13 mouse cellular contexts compared by ENCODE assay signal in the genomic region with DNA sequence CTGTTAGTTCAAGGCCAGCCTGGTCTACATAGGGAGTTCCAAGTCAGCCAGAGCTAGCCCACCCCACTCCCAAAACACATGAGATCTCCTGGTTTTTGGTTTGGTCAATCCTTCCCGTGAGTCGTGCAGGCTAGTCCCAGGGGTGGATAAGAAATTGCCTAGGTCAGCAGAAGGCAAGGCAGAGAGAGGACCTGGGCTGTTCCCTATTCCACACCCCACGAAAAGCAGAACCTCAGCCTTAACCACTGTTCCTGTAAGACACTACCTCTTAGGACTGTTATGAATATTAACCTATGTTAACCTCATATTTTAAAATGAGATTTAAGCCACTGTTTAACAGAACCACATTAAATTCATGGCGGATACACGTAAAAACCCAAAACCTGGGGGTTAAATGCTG. TPM values are rescaled to one million over a fixed set of nuclear protein-coding genes. Genes with fewer than 3 reads are reported as not detected.
DNase-seq lines count a peak whose midpoint lies in the region; ATAC-seq and TF ChIP-seq lines count a peak whose summit lies in the region.
"Had no signal": no experiment of that assay in that cellular context is flagged by ENCODE, and none has a peak within 500 bp of the region (broad histone marks: within the 10 kb centered on the region; RNA-seq: fewer than 3 reads in every experiment).

No protein-coding gene starts in this region.

- WGBS in heart, adult 2 months = 64% methylated on average over 5 of the region's 5 CpGs
- WGBS in kidney, embryonic 16.5 days = 65% methylated on average over 5 of the region's 5 CpGs
- WGBS in limb, embryonic 12.5 days = 72% methylated on average over 5 of the region's 5 CpGs

- H3K36me3 ChIP-seq in heart, adult 2 months (ENCODE audit: control insufficient read depth, insufficient read depth, low read length) = peaks cover 4% of the 10 kb centered on the region; the same call in 1 of the 2 replicates
- no peaks in the 10 kb centered on the region for H3K36me3 ChIP-seq in kidney, embryonic 16.5 days (ENCODE audit: insufficient read depth, low read length)
- H3K36me3 ChIP-seq in limb, embryonic 12.5 days = no peaks in the 10 kb centered on the region
- H3K36me3 ChIP-seq: G1E; neural tube, embryonic 12.5 days had no signal

- no peak overlapping the region for H3K4me3 ChIP-seq in heart, adult 2 months
- no peak overlapping the region for H3K4me3 ChIP-seq in kidney, embryonic 16.5 days (ENCODE audit: low read length)
- no peak overlapping the region for H3K4me3 ChIP-seq in limb, embryonic 12.5 days (replicated peaks)
- H3K4me3 ChIP-seq: neural tube, embryonic 12.5 days had no signal

- TF ChIP-seq CTCF in heart, adult 2 months (IDR thresholded peaks at IDR 0.05) = no peak

- H3K9me3 ChIP-seq in kidney, embryonic 16.5 days (ENCODE audit: low read length) = no peaks in the 10 kb centered on the region
- no peaks in the 10 kb centered on the region for H3K9me3 ChIP-seq in limb, embryonic 12.5 days
- H3K9me3 ChIP-seq: neural tube, embryonic 12.5 days had no signal

- H3K4me1 ChIP-seq in heart, adult 2 months (ENCODE audit: control insufficient read depth, insufficient read depth, low read length) = peaks cover 34% of the 10 kb centered on the region
- H3K4me1 ChIP-seq in kidney, embryonic 16.5 days (ENCODE audit: insufficient read depth, low read length) = peaks cover 42% of the 10 kb centered on the region
- peaks cover 50% of the 10 kb centered on the region for H3K4me1 ChIP-seq in limb, embryonic 12.5 days (replicated peaks)

- ATAC-seq in kidney, embryonic 16.5 days (ENCODE audit: low FRiP score, low TSS enrichment) = no peak
- ATAC-seq in limb, embryonic 12.5 days (ENCODE audit: insufficient number of reproducible peaks, insufficient read depth, low FRiP score, low TSS enrichment, low read depth) = no peak
- ATAC-seq in monocyte, adult 5-6 weeks (replicated peaks; ENCODE audit: insufficient number of reproducible peaks, low FRiP score, low TSS enrichment, poor library complexity, severe bottlenecking) = peak; percentile 59
- ATAC-seq: forebrain, embryonic 16.5 days had no signal

- H3K79me2 ChIP-seq in heart, adult 2 months (replicated peaks; ENCODE audit: control insufficient read depth, insufficient read depth, low read length) = no peaks in the 10 kb centered on the region

- TF ChIP-seq EP300 in heart, adult 2 months (IDR thresholded peaks at IDR 0.05; ENCODE audit: insufficient read depth, low read depth, low read length) = no peak

- no peak overlapping the region for H3K9ac ChIP-seq in heart, adult 2 months (ENCODE audit: low read depth, low read length)
- no peak overlapping the region for H3K9ac ChIP-seq in kidney, embryonic 16.5 days (replicated peaks; ENCODE audit: low read length)
- no peak overlapping the region for H3K9ac ChIP-seq in limb, embryonic 12.5 days (replicated peaks)
- H3K9ac ChIP-seq: neural tube, embryonic 12.5 days had no signal

- intact Hi-C loops in heart, adult 2 months (cut with DNase I) = no loop called here

- no peak for TF ChIP-seq POLR2A in heart, adult 2 months (IDR thresholded peaks at IDR 0.05; ENCODE audit: insufficient read depth, low read depth, low read length)

- peak overlapping the region; percentile 76 for H3K27ac ChIP-seq in heart, adult 2 months
- peak overlapping the region; percentile 92 for H3K27ac ChIP-seq in kidney, embryonic 16.5 days (ENCODE audit: low read length)
- peak overlapping the region; percentile 59; the same call in 1 of the 2 replicates for H3K27ac ChIP-seq in limb, embryonic 12.5 days
- H3K27ac ChIP-seq: neural tube, embryonic 12.5 days had no signal

- DNase-seq in heart, adult 2 months = no peak
- no peak for DNase-seq in heart, adult 9 months (ENCODE audit: low spot score in 2 of 2)
- no peak for DNase-seq in kidney, postnatal 36 days
- no peak for DNase-seq in thymus, postnatal 36 days
- no peak for DNase-seq in gastrocnemius, postnatal 10 days
- DNase-seq: lung, adult 2 months had no signal

- no peaks in the 10 kb centered on the region for H3K27me3 ChIP-seq in heart, adult 2 months (ENCODE audit: control insufficient read depth, insufficient read depth, low read length)
- H3K27me3 ChIP-seq in kidney, embryonic 16.5 days (ENCODE audit: insufficient read depth, low read length) = no peaks in the 10 kb centered on the region
- H3K27me3 ChIP-seq in limb, embryonic 12.5 days = no peaks in the 10 kb centered on the region
- H3K27me3 ChIP-seq: neural tube, embryonic 12.5 days had no signal

- no peak overlapping the region for H3K4me2 ChIP-seq in kidney, embryonic 16.5 days (replicated peaks; ENCODE audit: low read depth, low read length)
- no peak overlapping the region for H3K4me2 ChIP-seq in limb, embryonic 12.5 days
- H3K4me2 ChIP-seq: midbrain, embryonic 11.5 days; neural tube, embryonic 12.5 days had no signal

RNA-seq across cellular contexts. Expression of gene Tspan9, which starts 8.4 kb away (rescaled TPM):
- total RNA-seq in heart, adult 2 months (2021) = 100 to 1,000 TPM in 1 of 2 experiments, 10 to 100 TPM in 1; 84.9 to 104 TPM
- polyA plus RNA-seq in heart, adult 2 months (2012; rRNA removed) = 88.5 and 127 TPM in 2 replicates
- 140 and 147 TPM in 2 replicates for polyA plus RNA-seq in kidney, embryonic 16.5 days (2015; fragmentation: Nextera tagmentation; extraction: Ambion mirVana)
- polyA plus RNA-seq in limb, embryonic 12.5 days (2016; fragmentation: Nextera tagmentation; extraction: Ambion mirVana) = 103 and 114 TPM in 2 replicates
- 0.67 to 5.3 TPM (median 3.0 TPM) in 3 replicates for total RNA-seq in monocyte, adult 5-6 weeks (2017)
- total RNA-seq in gastrocnemius, postnatal 10 days (2021) = 100 to 1,000 TPM; 109 to 119 TPM
- polyA plus RNA-seq: G1E had no signal

Comparison
In these comparisons a context has a peak if more than half of its experiments do, and no peak if none do; other contexts are left out.
1. RNA of gene Tspan9, which starts 8.4 kb away (total RNA-seq): 109 to 119 TPM in gastrocnemius, postnatal 10 days and 84.9 to 104 TPM in heart, adult 2 months; 0.67 to 5.3 TPM in monocyte, adult 5-6 weeks; every median in the first group is over 10 times any median in the second.
2. Peak in every context shown above with its lines, with median percentiles within 50 percentile points of each other: H3K27ac ChIP-seq.